Mouse (Mus musculus): Measurements from ENCODE around the gene Dennd1a.

DNA sequence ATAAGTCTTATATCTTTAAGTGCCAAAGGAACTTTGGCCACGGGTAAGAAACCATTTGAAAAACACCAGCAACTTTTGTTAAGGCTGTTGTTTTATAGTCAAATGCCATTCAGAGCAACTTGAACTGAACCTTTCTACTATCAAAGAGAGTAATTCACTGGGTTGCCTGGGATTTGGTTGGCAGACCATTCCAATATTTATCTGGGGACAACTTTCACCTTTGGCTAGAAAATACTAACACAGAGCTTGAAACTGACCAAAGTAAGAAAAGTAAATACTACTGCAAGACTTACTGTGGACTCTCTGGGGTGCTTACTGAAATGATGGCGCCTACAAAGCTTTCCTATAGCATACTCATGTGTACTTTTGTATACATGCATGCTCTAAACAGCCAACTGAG, 178.6 kb downstream of the Dennd1a start:
- TF ChIP-seq CTCF (IDR thresholded peaks at IDR 0.05): no peak
- TF ChIP-seq EP300 (IDR thresholded peaks at IDR 0.05; ENCODE audit: insufficient read depth, low read depth, low read length): no peak
- no peak for TF ChIP-seq POLR2A (IDR thresholded peaks at IDR 0.05; ENCODE audit: insufficient read depth, low read depth, low read length)

Data from heart, adult 2 months (tissue).